ENCODE assay signal across 10 mouse cellular contexts in genomic region chr13:104805681-104806080, GRCm38 (mm10). TPM values are rescaled to one million over a fixed set of nuclear protein-coding genes. Genes with fewer than 3 reads are reported as not detected.
DNase-seq lines count a peak whose midpoint lies in the region; ATAC-seq and TF ChIP-seq lines count a peak whose summit lies in the region.
"Had no signal": no experiment of that assay in that cellular context is flagged by ENCODE, and none has a peak within 500 bp of the region (broad histone marks: within the 10 kb centered on the region; RNA-seq: fewer than 3 reads in every experiment).

No protein-coding gene starts in this region.

- H3K9ac ChIP-seq in kidney, postnatal 0 days (ENCODE audit: low read depth, low read length): no peak overlapping the region
- H3K9ac ChIP-seq in kidney, embryonic 15.5 days: no peak overlapping the region
- H3K9ac ChIP-seq in ES-E14 (ENCODE audit: insufficient read depth, low read depth, low read length, poor library complexity, severe bottlenecking): no peak overlapping the region
- H3K9ac ChIP-seq: embryonic facial prominence, embryonic 12.5 days had no signal

- no peak overlapping the region for H3K4me2 ChIP-seq in kidney, postnatal 0 days (ENCODE audit: low read length)
- no peak overlapping the region for H3K4me2 ChIP-seq in kidney, embryonic 15.5 days
- H3K4me2 ChIP-seq: embryonic facial prominence, embryonic 12.5 days had no signal

- H3K36me3 ChIP-seq in kidney, postnatal 0 days (ENCODE audit: insufficient read depth, low read length): peaks cover 22% of the 10 kb centered on the region
- peaks cover 47% of the 10 kb centered on the region for H3K36me3 ChIP-seq in kidney, embryonic 15.5 days
- peaks cover 2% of the 10 kb centered on the region; the same call in 1 of the 2 replicates for H3K36me3 ChIP-seq in ES-E14 (ENCODE audit: control insufficient read depth, insufficient read depth, low read length, poor library complexity, severe bottlenecking)

- TF ChIP-seq CTCF in kidney, postnatal 0 days (IDR thresholded peaks at IDR 0.05; ENCODE audit: low read depth): peak; percentile 84

- WGBS in kidney, postnatal 0 days: 48% methylated on average over 3 of the region's 3 CpGs
- WGBS in kidney, embryonic 15.5 days: 57% methylated on average over 3 of the region's 3 CpGs

- no peaks in the 10 kb centered on the region for H3K4me1 ChIP-seq in kidney, postnatal 0 days (replicated peaks; ENCODE audit: insufficient read depth, low read length)
- no peaks in the 10 kb centered on the region for H3K4me1 ChIP-seq in kidney, embryonic 15.5 days
- no peaks in the 10 kb centered on the region for H3K4me1 ChIP-seq in ES-E14 (ENCODE audit: control insufficient read depth in 2 of 2, insufficient read depth in 2 of 2, low read length in 2 of 2, poor library complexity in 1 of 2)
- H3K4me1 ChIP-seq: embryonic facial prominence, embryonic 12.5 days had no signal

- peak; percentile 87 for DNase-seq in kidney, postnatal 0 days (ENCODE audit: low spot score)
- DNase-seq in CD4-positive helper T cell, adult 2 months (ENCODE audit: low read depth, low spot score): peak; percentile 41
- peak; percentile 43 for DNase-seq in ES-E14 (ENCODE audit: low read depth, low spot score)
- DNase-seq in hindlimb bud, embryonic 11.5 days (ENCODE audit: extremely low spot score, low read depth, low spot score): peak; percentile 42
- DNase-seq in gastrocnemius, postnatal 4 days (ENCODE audit: low spot score in 2 of 2): no peak
- DNase-seq in spleen, adult 18-20 months: no peak
- no peak for DNase-seq in adrenal gland, adult 8-10 months
- DNase-seq: left cerebral cortex, postnatal 4 days had no signal

- H3K27ac ChIP-seq in kidney, postnatal 0 days: no peak overlapping the region
- no peak overlapping the region for H3K27ac ChIP-seq in kidney, embryonic 15.5 days
- H3K27ac ChIP-seq in ES-E14 (ENCODE audit: insufficient read depth, low read depth, low read length, poor library complexity, severe bottlenecking): no peak overlapping the region
- H3K27ac ChIP-seq: embryonic facial prominence, embryonic 12.5 days had no signal

- no peaks in the 10 kb centered on the region for H3K9me3 ChIP-seq in kidney, postnatal 0 days (replicated peaks; ENCODE audit: low read length)
- no peaks in the 10 kb centered on the region for H3K9me3 ChIP-seq in kidney, embryonic 15.5 days (replicated peaks)
- no peaks in the 10 kb centered on the region for H3K9me3 ChIP-seq in ES-E14 (ENCODE audit: control insufficient read depth, insufficient read depth, low read depth, low read length)
- H3K9me3 ChIP-seq: embryonic facial prominence, embryonic 12.5 days had no signal

- ATAC-seq in kidney, postnatal 0 days (replicated peaks; ENCODE audit: low FRiP score, low read depth): no peak
- no peak for ATAC-seq in kidney, embryonic 15.5 days (replicated peaks; ENCODE audit: low FRiP score)

- H3K27me3 ChIP-seq in kidney, postnatal 0 days (ENCODE audit: insufficient read depth, low read length): no peaks in the 10 kb centered on the region
- H3K27me3 ChIP-seq in kidney, embryonic 15.5 days: no peaks in the 10 kb centered on the region
- H3K27me3 ChIP-seq: embryonic facial prominence, embryonic 12.5 days had no signal

- in situ Hi-C loops in ES-E14 (cut with MboI; ENCODE audit: low sequenced_read_pairs in 2 of 2, unreplicated experiment in 2 of 2): no loop called here

- no peak overlapping the region for H3K4me3 ChIP-seq in kidney, postnatal 0 days (replicated peaks; ENCODE audit: low read depth, low read length)
- H3K4me3 ChIP-seq in kidney, embryonic 15.5 days (replicated peaks): no peak overlapping the region
- H3K4me3 ChIP-seq in ES-E14 (ENCODE audit: insufficient read depth in 1 of 2, low read depth in 1 of 2, low read length in 2 of 2, poor library complexity in 1 of 2, severe bottlenecking in 1 of 2): no peak overlapping the region
- H3K4me3 ChIP-seq: embryonic facial prominence, embryonic 12.5 days had no signal

TF ChIP-seq in ES-E14, 5 proteins besides CTCF, POLR2A, EP300 and RAD21:
- TF ChIP-seq CHD2 (IDR thresholded peaks at IDR 0.05; ENCODE audit: low read depth, low read length) (no peak), ZC3H11A (IDR thresholded peaks at IDR 0.05; ENCODE audit: borderline replicate concordance, low read depth, low read length) (peak; percentile 77)

RNA-seq across cellular contexts. Expression of gene Cwc27, which starts 11.3 kb away (rescaled TPM):
- 25.4 and 27.6 TPM in 2 replicates for polyA plus RNA-seq in kidney, postnatal 0 days (2015; fragmentation: Nextera tagmentation; extraction: Ambion mirVana)
- polyA plus RNA-seq in kidney, embryonic 15.5 days (2015; fragmentation: Nextera tagmentation; extraction: Ambion mirVana): 29.6 and 31.7 TPM in 2 replicates
- 21.8 and 29.5 TPM in 2 replicates for total RNA-seq in ES-E14 (2012; rRNA removed)
- total RNA-seq in gastrocnemius, postnatal 4 days (2021): 10 to 100 TPM; 20.1 to 22.6 TPM
- total RNA-seq in adrenal gland, adult 8-10 months (2022): 10 to 100 TPM; 17.8 to 32.6 (median 24.4) TPM

RNA-seq across cellular contexts. Expression of gene Srek1ip1, which starts 13.4 kb away (rescaled TPM):
- 30.4 and 33.4 TPM in 2 replicates for polyA plus RNA-seq in kidney, postnatal 0 days (2015; fragmentation: Nextera tagmentation; extraction: Ambion mirVana)
- 25.2 and 28.1 TPM in 2 replicates for polyA plus RNA-seq in kidney, embryonic 15.5 days (2015; fragmentation: Nextera tagmentation; extraction: Ambion mirVana)
- total RNA-seq in ES-E14 (2012; rRNA removed): 3.5 and 5.9 TPM in 2 replicates
- total RNA-seq in gastrocnemius, postnatal 4 days (2021): 10 to 100 TPM; 14.7 to 15.8 TPM
- 10 to 100 TPM; 20.9 to 25.7 (median 22.0) TPM for total RNA-seq in adrenal gland, adult 8-10 months (2022)

RNA-seq across cellular contexts. Expression of gene Shisal2b, which starts 58.0 kb away (rescaled TPM):
- polyA plus RNA-seq in kidney, postnatal 0 days (2015; fragmentation: Nextera tagmentation; extraction: Ambion mirVana): 0.57 and 0.71 TPM in 2 replicates
- polyA plus RNA-seq in kidney, embryonic 15.5 days (2015; fragmentation: Nextera tagmentation; extraction: Ambion mirVana): 0.71 and 1.2 TPM in 2 replicates
- total RNA-seq in ES-E14 (2012; rRNA removed): 0.58 and 1.7 TPM in 2 replicates
- total RNA-seq in gastrocnemius, postnatal 4 days (2021): not detected
- not detected for total RNA-seq in adrenal gland, adult 8-10 months (2022)

Comparison
In these comparisons a context has a peak if more than half of its experiments do, and no peak if none do; other contexts are left out.
1. DNase-seq: peak in kidney, postnatal 0 days (single experiment), CD4-positive helper T cell, adult 2 months (single experiment), ES-E14 (single experiment) and hindlimb bud, embryonic 11.5 days (single experiment); none in gastrocnemius, postnatal 4 days (0 of 2), spleen, adult 18-20 months (0 of 2) and adrenal gland, adult 8-10 months (single experiment).